Comparison of ENCODE assay signal across 15 mouse cellular contexts in the genomic region with DNA sequence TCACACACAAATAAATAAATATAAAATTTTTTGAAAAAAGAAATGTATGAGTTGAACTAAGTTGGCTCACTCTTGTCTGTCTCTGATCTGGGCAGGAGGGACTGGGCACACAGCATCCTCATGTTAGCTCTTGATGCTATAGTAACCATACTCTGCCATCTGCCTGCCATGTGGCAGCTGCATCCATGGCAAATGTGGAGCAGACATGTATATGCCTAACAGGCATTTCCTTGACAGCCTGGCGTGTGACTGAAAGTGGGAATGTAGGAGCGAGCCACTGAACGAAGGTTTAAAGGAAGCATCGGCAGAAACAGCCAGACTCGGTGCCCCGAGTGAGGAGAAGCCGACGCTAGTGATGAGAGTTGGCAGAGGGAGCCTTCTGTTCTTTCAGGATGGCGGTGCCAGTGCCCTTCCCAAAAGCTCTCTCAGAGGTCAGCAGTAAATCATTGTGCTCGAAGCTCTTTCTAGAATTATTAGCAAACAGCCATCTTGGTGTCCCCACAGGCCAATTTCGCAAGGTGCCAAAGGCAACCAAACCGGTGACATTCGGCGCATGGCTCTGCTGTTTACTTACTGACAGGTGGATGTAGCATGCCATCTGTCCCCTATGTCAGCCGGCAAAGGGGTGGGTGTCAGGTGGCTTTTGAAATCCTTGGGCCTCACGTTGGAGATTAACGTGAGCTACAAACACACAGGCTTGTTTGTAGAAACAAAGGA. TPM values are rescaled to one million over a fixed set of nuclear protein-coding genes. Genes with fewer than 3 reads are reported as not detected.
DNase-seq lines count a peak whose midpoint lies in the region; ATAC-seq and TF ChIP-seq lines count a peak whose summit lies in the region.
"Had no signal": no experiment of that assay in that cellular context is flagged by ENCODE, and none has a peak within 500 bp of the region (broad histone marks: within the 10 kb centered on the region; RNA-seq: fewer than 3 reads in every experiment).

No protein-coding gene starts in this region.

- DNase-seq in midbrain, postnatal 0 days (ENCODE audit: low spot score): peak; percentile 67
- peak; percentile 73 for DNase-seq in cerebellum, adult 11-12 months
- DNase-seq: gastrocnemius, postnatal 25 days; lung, adult 2 months; thymus, adult 2 months had no signal

- peaks cover 39% of the 10 kb centered on the region for H3K27me3 ChIP-seq in forebrain, embryonic 13.5 days
- H3K27me3 ChIP-seq in forebrain, embryonic 12.5 days: peaks cover 30% of the 10 kb centered on the region
- no peaks in the 10 kb centered on the region for H3K27me3 ChIP-seq in midbrain, postnatal 0 days (ENCODE audit: insufficient read depth, low read length)
- no peaks in the 10 kb centered on the region for H3K27me3 ChIP-seq in midbrain, embryonic 16.5 days (ENCODE audit: control insufficient read depth, insufficient read depth, low read depth, low read length)
- peaks cover 2% of the 10 kb centered on the region; the same call in 1 of the 2 replicates for H3K27me3 ChIP-seq in forebrain, embryonic 16.5 days (replicated peaks; ENCODE audit: control insufficient read depth, insufficient read depth, low read length)
- no peaks in the 10 kb centered on the region for H3K27me3 ChIP-seq in intestine, embryonic 16.5 days (replicated peaks; ENCODE audit: control insufficient read depth, insufficient read depth, low read length)

- H3K4me1 ChIP-seq in forebrain, embryonic 13.5 days: peaks cover 7% of the 10 kb centered on the region; the same call in 1 of the 2 replicates
- H3K4me1 ChIP-seq in forebrain, embryonic 12.5 days: no peaks in the 10 kb centered on the region; the same call in 1 of the 2 replicates
- H3K4me1 ChIP-seq in midbrain, postnatal 0 days (ENCODE audit: insufficient read depth, low read length): no peaks in the 10 kb centered on the region
- H3K4me1 ChIP-seq in midbrain, embryonic 16.5 days (ENCODE audit: control insufficient read depth, insufficient read depth, low read length): 0 out of 2 replicates have a peak, but pooled peaks cover 2% of the 10 kb centered on the region
- H3K4me1 ChIP-seq in forebrain, embryonic 16.5 days (replicated peaks; ENCODE audit: control insufficient read depth, insufficient read depth, low read length): peaks cover 10% of the 10 kb centered on the region
- H3K4me1 ChIP-seq in intestine, embryonic 16.5 days (ENCODE audit: control insufficient read depth, insufficient read depth, low read length): no peaks in the 10 kb centered on the region
- H3K4me1 ChIP-seq: heart, embryonic 13.5 days had no signal

- no peak overlapping the region for H3K4me2 ChIP-seq in forebrain, embryonic 13.5 days
- no peak overlapping the region for H3K4me2 ChIP-seq in forebrain, embryonic 12.5 days
- no peak overlapping the region for H3K4me2 ChIP-seq in midbrain, postnatal 0 days (ENCODE audit: low read depth, low read length, poor library complexity, severe bottlenecking)
- no peak overlapping the region for H3K4me2 ChIP-seq in midbrain, embryonic 16.5 days (ENCODE audit: low read length)
- no peak overlapping the region for H3K4me2 ChIP-seq in forebrain, embryonic 16.5 days (ENCODE audit: low read length)
- H3K4me2 ChIP-seq in intestine, embryonic 16.5 days (ENCODE audit: low read depth, low read length): no peak overlapping the region
- H3K4me2 ChIP-seq: heart, embryonic 13.5 days had no signal

- WGBS in forebrain, embryonic 13.5 days: 68% methylated on average over 17 of the region's 17 CpGs
- 82% methylated on average over 17 of the region's 17 CpGs for WGBS in forebrain, embryonic 12.5 days
- 75% methylated on average over 17 of the region's 17 CpGs for WGBS in midbrain, postnatal 0 days
- 79% methylated on average over 17 of the region's 17 CpGs for WGBS in midbrain, embryonic 16.5 days
- WGBS in forebrain, embryonic 16.5 days: 56% methylated on average over 17 of the region's 17 CpGs
- WGBS in intestine, embryonic 16.5 days: 78% methylated on average over 17 of the region's 17 CpGs

- no peaks in the 10 kb centered on the region for H3K9me3 ChIP-seq in forebrain, embryonic 13.5 days (replicated peaks)
- no peaks in the 10 kb centered on the region for H3K9me3 ChIP-seq in forebrain, embryonic 12.5 days
- H3K9me3 ChIP-seq in midbrain, postnatal 0 days (ENCODE audit: low read length): no peaks in the 10 kb centered on the region
- H3K9me3 ChIP-seq in midbrain, embryonic 16.5 days (replicated peaks; ENCODE audit: control insufficient read depth, low read length, poor library complexity, severe bottlenecking): no peaks in the 10 kb centered on the region
- H3K9me3 ChIP-seq in forebrain, embryonic 16.5 days (ENCODE audit: control insufficient read depth, low read length): no peaks in the 10 kb centered on the region
- no peaks in the 10 kb centered on the region for H3K9me3 ChIP-seq in intestine, embryonic 16.5 days (ENCODE audit: control insufficient read depth, low read length)
- H3K9me3 ChIP-seq: heart, embryonic 13.5 days had no signal

- peak; percentile 78; the same call in 1 of the 2 replicates for ATAC-seq in forebrain, embryonic 13.5 days
- no peak for ATAC-seq in forebrain, embryonic 12.5 days (ENCODE audit: low FRiP score)
- no peak for ATAC-seq in midbrain, postnatal 0 days (ENCODE audit: low FRiP score)
- ATAC-seq in midbrain, embryonic 16.5 days: no peak
- peak; percentile 83 for ATAC-seq in forebrain, embryonic 16.5 days
- no peak for ATAC-seq in megakaryocyte-erythroid progenitor cell, adult 5-6 weeks (replicated peaks; ENCODE audit: low FRiP score, low TSS enrichment, poor library complexity, severe bottlenecking)
- no peak for ATAC-seq in intestine, embryonic 16.5 days

- H3K36me3 ChIP-seq in forebrain, embryonic 13.5 days (ENCODE audit: poor library complexity, severe bottlenecking): no peaks in the 10 kb centered on the region
- no peaks in the 10 kb centered on the region for H3K36me3 ChIP-seq in forebrain, embryonic 12.5 days (replicated peaks)
- no peaks in the 10 kb centered on the region for H3K36me3 ChIP-seq in midbrain, postnatal 0 days (ENCODE audit: insufficient read depth, low read length)
- no peaks in the 10 kb centered on the region for H3K36me3 ChIP-seq in midbrain, embryonic 16.5 days (ENCODE audit: control insufficient read depth, insufficient read depth, low read length)
- H3K36me3 ChIP-seq in forebrain, embryonic 16.5 days (ENCODE audit: control insufficient read depth, insufficient read depth): no peaks in the 10 kb centered on the region
- H3K36me3 ChIP-seq in intestine, embryonic 16.5 days (ENCODE audit: control insufficient read depth, insufficient read depth, low read length): no peaks in the 10 kb centered on the region
- H3K36me3 ChIP-seq: heart, embryonic 13.5 days had no signal

- H3K27ac ChIP-seq in forebrain, embryonic 13.5 days: peak overlapping the region; percentile 75
- H3K27ac ChIP-seq in forebrain, embryonic 12.5 days: no peak overlapping the region
- H3K27ac ChIP-seq in midbrain, postnatal 0 days (ENCODE audit: low read depth, low read length): no peak overlapping the region
- H3K27ac ChIP-seq in midbrain, embryonic 16.5 days (ENCODE audit: low read length): no peak overlapping the region
- H3K27ac ChIP-seq in forebrain, embryonic 16.5 days (ENCODE audit: low read length): peak overlapping the region; percentile 84
- H3K27ac ChIP-seq in intestine, embryonic 16.5 days (ENCODE audit: low read length): no peak overlapping the region
- H3K27ac ChIP-seq: heart, embryonic 13.5 days; kidney, postnatal 0 days had no signal

- H3K4me3 ChIP-seq in forebrain, embryonic 13.5 days: no peak overlapping the region
- H3K4me3 ChIP-seq in forebrain, embryonic 12.5 days (replicated peaks): no peak overlapping the region
- no peak overlapping the region for H3K4me3 ChIP-seq in midbrain, postnatal 0 days (ENCODE audit: low read depth, low read length)
- no peak overlapping the region for H3K4me3 ChIP-seq in midbrain, embryonic 16.5 days (ENCODE audit: low read depth, low read length)
- no peak overlapping the region for H3K4me3 ChIP-seq in forebrain, embryonic 16.5 days (replicated peaks; ENCODE audit: low read length)
- no peak overlapping the region for H3K4me3 ChIP-seq in intestine, embryonic 16.5 days (ENCODE audit: low read length)
- H3K4me3 ChIP-seq: heart, embryonic 13.5 days; myocyte had no signal

- TF ChIP-seq CTCF in midbrain, postnatal 0 days (IDR thresholded peaks at IDR 0.05): no peak

- H3K9ac ChIP-seq in forebrain, embryonic 13.5 days: no peak overlapping the region
- no peak overlapping the region for H3K9ac ChIP-seq in forebrain, embryonic 12.5 days
- H3K9ac ChIP-seq in midbrain, postnatal 0 days (replicated peaks; ENCODE audit: low read length, poor library complexity, severe bottlenecking): no peak overlapping the region
- no peak overlapping the region for H3K9ac ChIP-seq in midbrain, embryonic 16.5 days (ENCODE audit: low read depth, low read length)
- H3K9ac ChIP-seq in forebrain, embryonic 16.5 days (replicated peaks; ENCODE audit: low read depth, low read length): 0 out of 2 replicates have a peak overlapping the region, but pooled peaks have one; percentile 7
- no peak overlapping the region for H3K9ac ChIP-seq in intestine, embryonic 16.5 days (ENCODE audit: low read depth, low read length)
- H3K9ac ChIP-seq: heart, embryonic 13.5 days had no signal

RNA-seq across cellular contexts. Expression of a gene that starts 17.3 kb away (rescaled TPM):
- polyA plus RNA-seq in forebrain, embryonic 13.5 days (2015; fragmentation: Nextera tagmentation; extraction: Ambion mirVana): 70.2 and 75.8 TPM in 2 replicates
- 73.4 and 77.7 TPM in 2 replicates for polyA plus RNA-seq in forebrain, embryonic 12.5 days (2016; fragmentation: Nextera tagmentation; extraction: Ambion mirVana)
- 243 and 250 TPM in 2 replicates for total RNA-seq in midbrain, postnatal 0 days (2014; rRNA removed)
- 99.4 and 102 TPM in 2 replicates for polyA plus RNA-seq in midbrain, postnatal 0 days (2015; fragmentation: Nextera tagmentation; extraction: Ambion mirVana)
- 110 and 116 TPM in 2 replicates for polyA plus RNA-seq in midbrain, embryonic 16.5 days (2015; fragmentation: Nextera tagmentation; extraction: Ambion mirVana)
- 117 and 121 TPM in 2 replicates for polyA plus RNA-seq in forebrain, embryonic 16.5 days (2015; fragmentation: Nextera tagmentation; extraction: Ambion mirVana)
- 7.2 TPM in 2 replicates for total RNA-seq in megakaryocyte-erythroid progenitor cell, adult 5-6 weeks (2014; fragmentation: Nextera tagmentation)
- total RNA-seq in megakaryocyte-erythroid progenitor cell, adult 5-6 weeks (2017): 8.0 and 10.9 TPM in 2 replicates
- 29.5 and 35.1 TPM in 2 replicates for polyA plus RNA-seq in intestine, embryonic 16.5 days (2015; fragmentation: Nextera tagmentation; extraction: Ambion mirVana)

RNA-seq across cellular contexts. Expression of a gene that starts 32.8 kb away (rescaled TPM):
- 0.14 and 0.19 TPM in 2 replicates for polyA plus RNA-seq in forebrain, embryonic 13.5 days (2015; fragmentation: Nextera tagmentation; extraction: Ambion mirVana)
- not detected in 2 replicates for polyA plus RNA-seq in forebrain, embryonic 12.5 days (2016; fragmentation: Nextera tagmentation; extraction: Ambion mirVana)
- total RNA-seq in midbrain, postnatal 0 days (2014; rRNA removed): 2.8 and 4.9 TPM in 2 replicates
- polyA plus RNA-seq in midbrain, postnatal 0 days (2015; fragmentation: Nextera tagmentation; extraction: Ambion mirVana): 1.9 and 2.1 TPM in 2 replicates
- polyA plus RNA-seq in midbrain, embryonic 16.5 days (2015; fragmentation: Nextera tagmentation; extraction: Ambion mirVana): 1.3 and 1.9 TPM in 2 replicates
- 0.27 and 1.3 TPM in 2 replicates for polyA plus RNA-seq in forebrain, embryonic 16.5 days (2015; fragmentation: Nextera tagmentation; extraction: Ambion mirVana)
- not detected in 2 replicates for total RNA-seq in megakaryocyte-erythroid progenitor cell, adult 5-6 weeks (2014; fragmentation: Nextera tagmentation)
- not detected in 2 replicates for total RNA-seq in megakaryocyte-erythroid progenitor cell, adult 5-6 weeks (2017)
- 0.18 TPM in 1 of 2 replicates, not detected in the other for polyA plus RNA-seq in intestine, embryonic 16.5 days (2015; fragmentation: Nextera tagmentation; extraction: Ambion mirVana)
- total RNA-seq: adrenal gland, postnatal 4 days; gastrocnemius, postnatal 25 days had no signal
- polyA plus RNA-seq: lung, adult 2 months; myocyte; thymus, adult 2 months had no signal

RNA-seq across cellular contexts. Expression of a gene that starts 40.2 kb away (rescaled TPM):
- polyA plus RNA-seq in forebrain, embryonic 13.5 days (2015; fragmentation: Nextera tagmentation; extraction: Ambion mirVana): 0.06 TPM in 1 of 2 replicates, not detected in the other
- polyA plus RNA-seq in forebrain, embryonic 12.5 days (2016; fragmentation: Nextera tagmentation; extraction: Ambion mirVana): not detected in 2 replicates
- 0.27 and 0.76 TPM in 2 replicates for total RNA-seq in midbrain, postnatal 0 days (2014; rRNA removed)
- polyA plus RNA-seq in midbrain, postnatal 0 days (2015; fragmentation: Nextera tagmentation; extraction: Ambion mirVana): 0.61 and 0.80 TPM in 2 replicates
- 0.21 and 0.24 TPM in 2 replicates for polyA plus RNA-seq in midbrain, embryonic 16.5 days (2015; fragmentation: Nextera tagmentation; extraction: Ambion mirVana)
- 0.24 and 0.27 TPM in 2 replicates for polyA plus RNA-seq in forebrain, embryonic 16.5 days (2015; fragmentation: Nextera tagmentation; extraction: Ambion mirVana)
- not detected in 2 replicates for total RNA-seq in megakaryocyte-erythroid progenitor cell, adult 5-6 weeks (2014; fragmentation: Nextera tagmentation)
- total RNA-seq in megakaryocyte-erythroid progenitor cell, adult 5-6 weeks (2017): not detected in 2 replicates
- 0.66 and 0.94 TPM in 2 replicates for polyA plus RNA-seq in intestine, embryonic 16.5 days (2015; fragmentation: Nextera tagmentation; extraction: Ambion mirVana)

Comparison
In these comparisons a context has a peak if more than half of its experiments do, and no peak if none do; other contexts are left out.
1. ATAC-seq: peak in forebrain, embryonic 13.5 days (single experiment) and forebrain, embryonic 16.5 days (single experiment); none in forebrain, embryonic 12.5 days (single experiment), midbrain, postnatal 0 days (single experiment), midbrain, embryonic 16.5 days (single experiment), megakaryocyte-erythroid progenitor cell, adult 5-6 weeks (single experiment) and intestine, embryonic 16.5 days (single experiment).
2. H3K27ac ChIP-seq: peak in forebrain, embryonic 13.5 days (single experiment) and forebrain, embryonic 16.5 days (single experiment); none in forebrain, embryonic 12.5 days (single experiment), midbrain, postnatal 0 days (single experiment), midbrain, embryonic 16.5 days (single experiment) and intestine, embryonic 16.5 days (single experiment).